Mouse (Mus musculus) c-Kit-positive CD71-negative TER-119-negative erythroid progenitor cells, embryonic 14.5 days (primary cell): ENCODE results near the gene Cldn18.
A peak's percentile ranks its signal among the peaks of the same experiment; 100 is the strongest.

ENCODE experiments used
- DNase-seq: peaks from one replicate; pipeline ENCODE4 v3.0.0-alpha.2; 2013; ENCODE audit warnings: low read depth

Cldn18 gene

GRCm38 (mm10) chr9:99685061-99685521 is 32.0 kb downstream of the Cldn18 start:
- no peak for DNase-seq

- DNase-seq, result no peak
These were observed 35.0 kb downstream of the Cldn18 start for GRCm38 (mm10) chr9:99681980-99682570.

GRCm38 (mm10) chr9:99675714-99676113 is 41.4 kb downstream of the Cldn18 start:
- no peak for DNase-seq

- no peak for DNase-seq
These were observed 45.5 kb downstream of the Cldn18 start for GRCm38 (mm10) chr9:99671603-99672002.

- DNase-seq, result no peak
These were observed 49.5 kb downstream of the Cldn18 start for GRCm38 (mm10) chr9:99667596-99667995.

GRCm38 (mm10) chr9:99662887-99663286 is 54.2 kb downstream of the Cldn18 start:
- DNase-seq, result no peak

- DNase-seq, result peak; percentile 56
These were observed 54.7 kb downstream of the Cldn18 start for GRCm38 (mm10) chr9:99662406-99662805.

- no peak for DNase-seq
These were observed 55.4 kb downstream of the Cldn18 start for GRCm38 (mm10) chr9:99661606-99662166.

- no peak for DNase-seq
These were observed 56.3 kb downstream of the Cldn18 start for GRCm38 (mm10) chr9:99660756-99661155.

GRCm38 (mm10) chr9:99646102-99646501 is 71.0 kb downstream of the Cldn18 start:
- DNase-seq, result no peak

GRCm38 (mm10) chr9:99645416-99645815 is 71.7 kb downstream of the Cldn18 start:
- no peak for DNase-seq

- no peak for DNase-seq
These were observed 77.1 kb downstream of the Cldn18 start for GRCm38 (mm10) chr9:99639957-99640356.
